Mouse (Mus musculus) ES-Bruce4 (cell line): Measurements from ENCODE around the gene Thpo. TPM values are rescaled to one million over a fixed set of nuclear protein-coding genes. Genes with fewer than 3 reads are reported as not detected.
A peak's percentile ranks its signal among the peaks of the same experiment; 100 is the strongest.

Experiments
- H3K27ac ChIP-seq: 2 replicates; pipeline ENCODE4 v1.5.1; 2012; ENCODE audit warnings: low read length, inconsistent platforms; ENCODE audit not compliant: insufficient read depth
- H3K27me3 ChIP-seq: 2 replicates; pipeline ENCODE4 v1.6.1; 2012; ENCODE audit warnings: mild to moderate bottlenecking, low read length, inconsistent platforms; ENCODE audit not compliant: control insufficient read depth, poor library complexity, insufficient read depth, severe bottlenecking
- H3K36me3 ChIP-seq: 2 replicates; pipeline ENCODE4 v1.6.1; 2012; ENCODE audit warnings: inconsistent platforms, mild to moderate bottlenecking, low read length, moderate library complexity; ENCODE audit not compliant: control insufficient read depth, poor library complexity, insufficient read depth, severe bottlenecking
- H3K4me1 ChIP-seq: one replicate; pipeline ENCODE4 v1.8.1; 2011; ENCODE audit warnings: low read length; ENCODE audit not compliant: control insufficient read depth, insufficient read depth
- H3K4me3 ChIP-seq: 2 replicates; pipeline ENCODE4 v1.5.1; 2011; ENCODE audit warnings: low read depth, mild to moderate bottlenecking, low read length
- H3K9ac ChIP-seq: 2 replicates; pipeline ENCODE4 v1.6.1; 2012; ENCODE audit warnings: low read depth, mild to moderate bottlenecking, inconsistent platforms; ENCODE audit not compliant: poor library complexity, severe bottlenecking
- H3K9me3 ChIP-seq: replicated peaks from 2 replicates; pipeline ENCODE4 v1.6.1; 2012; ENCODE audit warnings: mild to moderate bottlenecking, low read length, inconsistent platforms; ENCODE audit not compliant: control insufficient read depth, poor library complexity, insufficient read depth, severe bottlenecking
- CTCF ChIP-seq: IDR thresholded peaks from one replicate; pipeline ENCODE4 v1.8.1; 2011; ENCODE audit warnings: low read depth, low read length
- EP300 ChIP-seq: IDR thresholded peaks from 2 replicates; pipeline ENCODE4 v1.6.1; 2011; ENCODE audit warnings: low read depth, low read length; ENCODE audit not compliant: insufficient read depth
- POLR2A ChIP-seq: IDR thresholded peaks from one replicate; pipeline ENCODE4 v1.8.1; 2011; ENCODE audit warnings: low read length; ENCODE audit not compliant: insufficient read depth
- polyA plus RNA-seq: library from polyadenylated mRNA; stranded (reverse); fragments of >200 nt; gene quantifications from 2 replicates; pipeline ENCODE4 v1.2.4, GENCODE M21; 2011; ENCODE audit warnings: low read depth; ENCODE audit not compliant: missing spikeins, insufficient read depth, insufficient read length

Thpo gene
- polyA plus RNA-seq, 1 experiment: 4.6 TPM

DNA sequence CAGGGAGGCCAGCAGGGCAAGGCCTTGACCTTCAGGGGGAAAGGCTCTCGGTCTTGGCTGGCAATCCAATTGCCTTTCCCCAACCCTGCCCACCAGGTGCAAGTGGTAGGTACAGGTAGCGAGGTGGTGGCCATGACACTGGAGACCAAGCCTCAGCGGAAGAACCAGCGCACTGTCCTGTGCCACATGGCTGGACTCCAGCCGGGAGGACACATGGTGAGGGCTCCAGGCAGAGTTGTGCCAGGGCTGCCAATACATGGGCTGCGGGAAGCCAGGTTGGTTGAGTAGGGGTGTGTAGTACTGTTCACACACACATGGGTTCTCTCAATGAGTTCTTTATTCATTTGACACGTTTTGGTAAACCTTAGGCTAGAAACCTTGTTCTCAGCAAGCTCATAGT, 1.9 kb upstream of the Thpo start:
- Histone ChIP-seq H3K4me1 (peaks cover 2% of the 10 kb centered on the region), H3K4me3 (no peak overlapping the region), H3K36me3 (no peaks in the 10 kb centered on the region), H3K27ac (no peak overlapping the region), H3K9ac (no peak overlapping the region), H3K9me3 (no peaks in the 10 kb centered on the region), H3K27me3 (peaks cover 3% of the 10 kb centered on the region; the same call in 1 of the 2 replicates)
- TF ChIP-seq CTCF (no peak), EP300 (no peak), POLR2A (no peak)

DNA sequence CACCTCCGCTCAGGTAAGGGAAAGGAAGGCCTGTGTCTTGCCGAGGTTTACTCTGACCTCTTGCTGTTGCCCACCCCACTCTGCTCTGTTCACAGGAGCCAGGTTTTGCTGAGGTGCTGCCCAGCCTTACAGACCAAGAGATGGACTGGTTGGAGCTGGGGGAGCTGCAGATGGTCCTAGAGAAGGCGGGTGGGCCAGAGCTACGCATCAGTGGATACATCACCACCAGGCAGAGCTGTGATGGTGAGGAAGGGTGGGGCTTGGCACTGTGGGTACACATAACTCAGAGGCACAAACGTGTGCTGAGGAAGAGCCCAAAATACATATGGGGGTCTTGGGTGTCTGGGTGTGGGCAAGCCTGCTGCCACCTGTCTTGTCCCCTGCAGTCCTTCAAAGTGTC, 1.3 kb upstream of the Thpo start:
- no peaks in the 10 kb centered on the region for H3K36me3 ChIP-seq
- no peak overlapping the region for H3K9ac ChIP-seq
- H3K9me3 ChIP-seq: no peaks in the 10 kb centered on the region
- H3K27ac ChIP-seq: no peak overlapping the region
- H3K4me3 ChIP-seq: no peak overlapping the region
- H3K4me1 ChIP-seq: peaks cover 2% of the 10 kb centered on the region
- peaks cover 3% of the 10 kb centered on the region; the same call in 1 of the 2 replicates for H3K27me3 ChIP-seq
- TF ChIP-seq EP300: no peak
- no peak for TF ChIP-seq POLR2A
- no peak for TF ChIP-seq CTCF

DNA sequence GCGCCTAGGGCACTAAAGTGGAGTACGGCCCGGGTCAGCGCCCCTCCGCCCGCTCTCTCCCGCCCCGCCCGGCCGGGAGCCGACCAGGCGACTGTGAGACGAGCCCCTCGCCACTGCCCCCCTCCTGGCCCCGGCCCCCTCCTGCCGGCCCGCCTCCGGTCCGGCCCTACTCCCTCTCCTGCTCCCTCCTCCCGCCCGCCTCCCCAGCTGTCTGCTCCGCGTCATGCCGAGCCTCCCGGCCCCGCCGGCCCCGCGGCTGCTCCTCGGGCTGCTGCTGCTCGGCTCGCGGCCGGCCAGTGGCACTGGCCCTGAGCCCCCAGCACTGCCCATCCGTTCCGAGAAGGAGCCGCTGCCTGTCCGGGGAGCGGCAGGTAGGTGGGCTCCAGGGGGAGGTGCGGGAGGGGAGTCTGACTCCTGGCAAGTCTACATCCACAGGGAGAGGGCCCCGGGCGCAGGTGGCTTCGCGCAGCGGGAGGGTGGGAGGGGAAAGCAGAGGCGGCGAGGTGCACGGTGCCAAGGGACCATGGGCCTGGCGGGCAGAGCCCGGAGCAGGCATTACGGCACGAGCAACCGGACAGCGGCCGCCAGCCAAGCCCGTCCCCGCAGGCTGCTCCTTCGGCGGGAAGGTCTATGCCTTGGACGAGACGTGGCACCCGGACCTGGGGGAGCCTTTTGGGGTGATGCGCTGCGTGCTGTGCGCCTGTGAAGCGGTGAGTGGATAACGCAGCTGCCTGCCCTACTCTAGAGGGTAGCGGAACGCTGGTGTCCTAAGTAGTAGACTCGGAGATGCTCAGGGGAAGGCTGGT, 1.2 kb downstream of the Thpo start, which contains the start of gene Chrd:
Gene Chrd (plus strand): TSS at position 203 of the 806 bp plus-strand sequence.
- Histone ChIP-seq H3K27ac (no peak within 1 kb of the TSS), H3K27me3 (peaks cover 3% of the 10 kb centered on the region; the same call in 1 of the 2 replicates)
- TF ChIP-seq CTCF (no peak), POLR2A (no peak), EP300 (no peak)

DNA sequence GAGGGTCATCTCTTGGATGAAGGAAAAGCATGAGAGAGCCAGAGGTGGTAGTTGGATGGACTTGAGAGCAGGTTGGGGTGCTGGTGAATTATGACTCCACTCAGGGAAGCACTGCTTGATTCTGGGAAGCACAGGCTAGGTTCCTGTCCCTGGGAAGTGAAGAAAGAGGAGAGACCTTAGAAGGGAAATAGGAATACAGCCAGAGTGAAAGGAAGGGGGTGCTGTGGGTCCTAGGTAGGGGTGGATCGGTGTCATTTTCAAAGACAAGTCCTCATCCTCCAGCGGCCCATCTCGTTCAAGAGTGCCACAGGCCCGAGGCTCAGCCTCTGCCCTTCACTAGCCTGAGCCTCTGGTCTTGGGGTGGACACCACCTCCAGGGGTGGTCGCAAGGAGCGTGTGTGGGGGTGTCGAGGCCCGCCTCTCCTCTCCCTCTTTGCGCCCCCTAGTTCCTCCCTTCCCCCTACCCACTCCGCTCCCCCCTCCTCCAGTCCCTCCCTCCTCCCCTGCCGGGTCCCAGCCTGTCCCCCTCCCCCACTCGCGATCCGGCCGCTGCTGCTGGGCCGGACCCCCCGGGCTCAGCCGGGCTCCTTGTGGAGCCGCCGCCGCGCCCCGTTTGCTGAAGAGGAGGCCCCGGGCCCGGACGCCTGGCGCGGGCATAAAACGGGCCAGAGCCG, 1.9 kb downstream of the Thpo start:
- no peak overlapping the region for H3K27ac ChIP-seq
- H3K4me3 ChIP-seq: peak overlapping the region; percentile 45
- peak overlapping the region; percentile 84 for H3K9ac ChIP-seq
- H3K27me3 ChIP-seq: peaks cover 3% of the 10 kb centered on the region; the same call in 1 of the 2 replicates
- H3K36me3 ChIP-seq: no peaks in the 10 kb centered on the region
- peaks cover 2% of the 10 kb centered on the region for H3K4me1 ChIP-seq
- TF ChIP-seq POLR2A (no peak), EP300 (no peak), CTCF (no peak)
- H3K9me3 ChIP-seq: no peaks in the 10 kb centered on the region

More for the DNA sequence above, 1.2 kb downstream of the Thpo start, which contains the start of gene Chrd:
- peak within 1 kb of the TSS; percentile 45 for H3K4me3 ChIP-seq
- H3K9me3 ChIP-seq: no peaks in the 10 kb centered on the region
- H3K36me3 ChIP-seq: no peaks in the 10 kb centered on the region
- peaks cover 2% of the 10 kb centered on the region for H3K4me1 ChIP-seq
- H3K9ac ChIP-seq: peak within 1 kb of the TSS; percentile 84

DNA sequence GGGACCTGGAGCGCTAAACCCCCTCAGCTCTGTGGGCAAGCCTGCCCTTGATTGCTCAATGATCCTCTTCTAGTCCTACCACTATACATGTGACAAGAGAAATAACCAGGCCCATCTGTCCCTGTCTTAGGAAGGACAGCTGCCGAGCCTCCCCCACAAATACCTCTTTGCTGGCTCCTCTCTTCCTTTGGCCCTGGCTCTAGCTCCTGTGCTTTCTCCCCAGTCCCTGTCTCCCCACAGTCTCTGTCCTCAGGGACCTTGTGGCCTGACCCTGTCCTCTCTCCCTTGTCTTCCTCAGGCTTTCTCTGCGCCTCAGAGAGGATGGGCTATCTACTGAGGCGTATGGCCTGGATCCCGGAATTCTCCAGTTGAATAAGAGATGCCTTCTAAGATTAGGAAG, 2.6 kb downstream of the Thpo start:
- TF ChIP-seq CTCF (no peak), POLR2A (no peak), EP300 (no peak)
- no peaks in the 10 kb centered on the region for H3K36me3 ChIP-seq
- H3K27me3 ChIP-seq: peaks cover 3% of the 10 kb centered on the region; the same call in 1 of the 2 replicates
- H3K9ac ChIP-seq: no peak overlapping the region
- no peak overlapping the region for H3K4me3 ChIP-seq
- H3K9me3 ChIP-seq: no peaks in the 10 kb centered on the region
- no peak overlapping the region for H3K27ac ChIP-seq
- peaks cover 2% of the 10 kb centered on the region for H3K4me1 ChIP-seq

DNA sequence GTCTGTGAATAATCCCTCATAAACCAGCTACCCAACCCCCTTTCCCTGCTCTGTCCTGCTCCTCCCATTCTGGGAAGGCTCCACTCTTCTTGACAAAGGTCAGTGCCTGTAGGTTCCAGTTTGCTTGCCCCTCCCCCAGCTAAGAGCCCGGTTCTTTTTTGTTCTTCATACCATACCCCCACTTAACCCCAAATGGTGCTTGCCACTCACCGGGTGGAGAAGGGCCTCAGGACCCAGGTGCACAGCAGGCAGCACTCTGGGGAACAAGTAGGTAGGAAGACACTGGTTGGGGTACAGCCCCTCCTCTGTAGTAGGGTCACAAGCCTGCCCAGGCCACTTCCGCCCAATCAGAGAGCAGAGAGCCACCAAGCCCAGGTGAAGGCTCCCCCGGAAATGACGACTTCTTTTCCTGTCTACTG, 4.0 kb downstream of the Thpo start:
- H3K4me1 ChIP-seq: peaks cover 2% of the 10 kb centered on the region
- no peak for TF ChIP-seq CTCF
- no peak for TF ChIP-seq POLR2A
- no peak for TF ChIP-seq EP300
- H3K27me3 ChIP-seq: peaks cover 3% of the 10 kb centered on the region; the same call in 1 of the 2 replicates
- peaks cover 3% of the 10 kb centered on the region; the same call in 1 of the 2 replicates for H3K36me3 ChIP-seq
- 0 out of 2 replicates have a peak overlapping the region, but pooled peaks have one; percentile 48 for H3K27ac ChIP-seq
- peak overlapping the region; percentile 54 for H3K4me3 ChIP-seq
- H3K9ac ChIP-seq: peak overlapping the region; percentile 49; the same call in 1 of the 2 replicates
- H3K9me3 ChIP-seq: no peaks in the 10 kb centered on the region
